Mouse (Mus musculus): Measurements from ENCODE around the gene Tcf15. TPM values are rescaled to one million over a fixed set of nuclear protein-coding genes. Genes with fewer than 3 reads are reported as not detected.

Gene Tcf15
- polyA plus RNA-seq, 1 experiment: 0.56 TPM

DNA sequence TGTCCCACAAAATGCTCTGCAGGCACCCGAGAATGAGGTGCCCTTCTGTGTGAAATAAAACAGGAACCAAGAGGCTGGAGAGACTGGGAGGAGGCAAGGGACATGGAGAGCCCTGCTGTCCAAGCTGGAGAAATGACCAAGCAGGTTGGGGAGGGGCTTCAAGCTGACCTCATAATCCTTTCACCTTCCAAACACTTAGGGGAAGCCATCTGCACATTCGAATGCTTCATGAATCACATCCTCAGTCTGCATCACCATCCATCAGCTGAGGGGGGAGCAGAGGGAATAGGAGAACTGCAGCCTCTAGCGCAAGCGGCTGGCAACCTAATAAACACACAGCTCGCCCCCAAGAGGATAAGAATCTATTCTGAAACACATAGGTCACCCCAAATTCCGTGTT lies 41.0 kb upstream of the Tcf15 start:
- H3K36me3 ChIP-seq (ENCODE audit: control insufficient read depth, insufficient read depth, low read length): no peaks in the 10 kb centered on the region
- 65% methylated on average over 6 of the region's 6 CpGs for WGBS
- no peak overlapping the region for H3K4me3 ChIP-seq (ENCODE audit: extremely low read depth, insufficient read depth, insufficient read length)
- H3K4me1 ChIP-seq (ENCODE audit: control insufficient read depth, insufficient read depth, insufficient read length): peaks cover 9% of the 10 kb centered on the region; the same call in 1 of the 2 replicates
- H3K27ac ChIP-seq (ENCODE audit: insufficient read depth, low read length): no peak overlapping the region
- TF ChIP-seq CTCF (IDR thresholded peaks at IDR 0.05; ENCODE audit: extremely low read depth, insufficient read depth, insufficient read length, insufficient replicate concordance): no peak
- TF ChIP-seq POLR2A (IDR thresholded peaks at IDR 0.05; ENCODE audit: low read depth, low read length): no peak
- H3K27me3 ChIP-seq (ENCODE audit: control insufficient read depth, insufficient read depth, low read length): 0 out of 2 replicates have a peak, but pooled peaks cover 3% of the 10 kb centered on the region
- no peak for DNase-seq (ENCODE audit: low read depth in 1 of 2, low spot score in 2 of 2)

GRCm38 (mm10) chr2:152104711-152105317 lies 38.5 kb upstream of the Tcf15 start:
- DNase-seq (ENCODE audit: low read depth in 1 of 2, low spot score in 2 of 2): no peak
- WGBS: 6% methylated on average over 17 of the region's 17 CpGs
- TF ChIP-seq POLR2A (IDR thresholded peaks at IDR 0.05; ENCODE audit: low read depth, low read length) (no peak), CTCF (IDR thresholded peaks at IDR 0.05; ENCODE audit: extremely low read depth, insufficient read depth, insufficient read length, insufficient replicate concordance) (no peak)
- Histone ChIP-seq H3K36me3 (ENCODE audit: control insufficient read depth, insufficient read depth, low read length) (no peaks in the 10 kb centered on the region), H3K4me3 (ENCODE audit: extremely low read depth, insufficient read depth, insufficient read length) (peak overlapping the region; percentile 50; the same call in 1 of the 2 replicates), H3K27me3 (ENCODE audit: control insufficient read depth, insufficient read depth, low read length) (0 out of 2 replicates have a peak, but pooled peaks cover 3% of the 10 kb centered on the region), H3K4me1 (ENCODE audit: control insufficient read depth, insufficient read depth, insufficient read length) (peaks cover 9% of the 10 kb centered on the region; the same call in 1 of the 2 replicates), H3K27ac (ENCODE audit: insufficient read depth, low read length) (no peak overlapping the region)

- peak in 1 of 2 experiments; percentile 16 for DNase-seq (ENCODE audit: low read depth in 1 of 2, low spot score in 2 of 2)
- H3K4me3 ChIP-seq (ENCODE audit: extremely low read depth, insufficient read depth, insufficient read length): peak within 1 kb of the TSS; percentile 50
- H3K27me3 ChIP-seq (ENCODE audit: control insufficient read depth, insufficient read depth, low read length): 0 out of 2 replicates have a peak, but pooled peaks cover 3% of the 10 kb centered on the region
- H3K36me3 ChIP-seq (ENCODE audit: control insufficient read depth, insufficient read depth, low read length): no peaks in the 10 kb centered on the region
- TF ChIP-seq POLR2A (IDR thresholded peaks at IDR 0.05; ENCODE audit: low read depth, low read length): no peak
- peak; percentile 13; the same call in 1 of the 2 replicates for TF ChIP-seq CTCF (IDR thresholded peaks at IDR 0.05; ENCODE audit: extremely low read depth, insufficient read depth, insufficient read length, insufficient replicate concordance)
- peak within 1 kb of the TSS; percentile 59; the same call in 1 of the 2 replicates for H3K27ac ChIP-seq (ENCODE audit: insufficient read depth, low read length)
- H3K4me1 ChIP-seq (ENCODE audit: control insufficient read depth, insufficient read depth, insufficient read length): peaks cover 9% of the 10 kb centered on the region; the same call in 1 of the 2 replicates
- 2% methylated on average over 84 of the region's 84 CpGs for WGBS
Observed at GRCm38 (mm10) chr2:152105318-152106224, 37.8 kb upstream of the Tcf15 start, which contains the start of gene Srxn1. Gene Srxn1, plus strand, starts transcription at chr2:152105516.

DNA sequence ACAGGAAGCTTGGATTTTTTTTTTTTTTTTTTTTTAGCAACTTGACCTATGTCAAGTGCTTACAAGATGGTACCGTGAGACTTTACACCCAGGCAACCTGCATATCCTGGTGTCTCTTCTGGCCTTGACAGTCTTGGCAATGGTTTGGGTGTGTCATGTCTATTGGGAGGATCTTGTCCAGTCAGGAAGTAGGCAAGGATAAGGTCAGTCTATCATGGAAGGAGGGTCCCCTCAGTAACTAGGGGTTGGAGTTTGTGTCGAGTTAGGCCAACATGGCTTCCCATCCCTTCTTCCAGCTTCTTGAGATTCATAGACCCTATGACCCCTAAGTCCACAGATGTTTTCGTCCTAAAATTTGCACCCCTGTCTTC lies 37.2 kb upstream of the Tcf15 start:
- H3K4me3 ChIP-seq (ENCODE audit: extremely low read depth, insufficient read depth, insufficient read length): no peak overlapping the region
- WGBS: 89% methylated on average over 3 of the region's 3 CpGs
- TF ChIP-seq CTCF (IDR thresholded peaks at IDR 0.05; ENCODE audit: extremely low read depth, insufficient read depth, insufficient read length, insufficient replicate concordance) (no peak), POLR2A (IDR thresholded peaks at IDR 0.05; ENCODE audit: low read depth, low read length) (no peak)
- H3K36me3 ChIP-seq (ENCODE audit: control insufficient read depth, insufficient read depth, low read length): no peaks in the 10 kb centered on the region
- H3K27me3 ChIP-seq (ENCODE audit: control insufficient read depth, insufficient read depth, low read length): 0 out of 2 replicates have a peak, but pooled peaks cover 3% of the 10 kb centered on the region
- H3K4me1 ChIP-seq (ENCODE audit: control insufficient read depth, insufficient read depth, insufficient read length): peaks cover 9% of the 10 kb centered on the region; the same call in 1 of the 2 replicates
- no peak for DNase-seq (ENCODE audit: low read depth in 1 of 2, low spot score in 2 of 2)
- no peak overlapping the region for H3K27ac ChIP-seq (ENCODE audit: insufficient read depth, low read length)

- 96% methylated on average over 10 of the region's 10 CpGs for WGBS
- no peak overlapping the region for H3K27ac ChIP-seq (ENCODE audit: insufficient read depth, low read length)
Observed at GRCm38 (mm10) chr2:152106597-152106996, 36.8 kb upstream of the Tcf15 start.

DNA sequence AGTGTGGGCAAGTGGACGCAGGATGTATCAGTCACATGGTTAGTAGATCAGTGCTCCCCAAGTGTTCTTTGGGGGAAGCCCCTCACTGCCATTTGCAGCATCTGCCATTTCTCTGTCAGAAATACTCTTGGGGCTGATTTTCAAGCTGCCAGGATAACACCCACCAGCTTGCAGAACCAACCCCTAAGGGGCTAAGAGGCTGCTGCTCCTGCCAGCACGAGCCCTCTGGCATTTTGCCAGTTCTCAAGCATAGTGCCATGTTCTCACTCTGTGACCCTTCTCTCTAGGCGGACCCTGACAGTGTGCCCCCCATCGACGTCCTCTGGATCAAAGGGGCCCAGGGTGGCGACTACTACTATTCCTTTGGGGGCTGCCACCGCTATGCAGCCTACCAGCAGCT lies 34.7 kb upstream of the Tcf15 start:
- Histone ChIP-seq H3K4me3 (ENCODE audit: extremely low read depth, insufficient read depth, insufficient read length) (no peak overlapping the region), H3K27me3 (ENCODE audit: control insufficient read depth, insufficient read depth, low read length) (0 out of 2 replicates have a peak, but pooled peaks cover 3% of the 10 kb centered on the region), H3K27ac (ENCODE audit: insufficient read depth, low read length) (no peak overlapping the region), H3K36me3 (ENCODE audit: control insufficient read depth, insufficient read depth, low read length) (no peaks in the 10 kb centered on the region), H3K4me1 (ENCODE audit: control insufficient read depth, insufficient read depth, insufficient read length) (peaks cover 9% of the 10 kb centered on the region; the same call in 1 of the 2 replicates)
- WGBS: 82% methylated on average over 7 of the region's 7 CpGs
- no peak for DNase-seq (ENCODE audit: low read depth in 1 of 2, low spot score in 2 of 2)
- TF ChIP-seq POLR2A (IDR thresholded peaks at IDR 0.05; ENCODE audit: low read depth, low read length) (no peak), CTCF (IDR thresholded peaks at IDR 0.05; ENCODE audit: extremely low read depth, insufficient read depth, insufficient read length, insufficient replicate concordance) (no peak)

More at GRCm38 (mm10) chr2:152106597-152106996, 36.8 kb upstream of the Tcf15 start:
- DNase-seq (ENCODE audit: low read depth in 1 of 2, low spot score in 2 of 2): no peak
- H3K36me3 ChIP-seq (ENCODE audit: control insufficient read depth, insufficient read depth, low read length): no peaks in the 10 kb centered on the region
- no peak overlapping the region for H3K4me3 ChIP-seq (ENCODE audit: extremely low read depth, insufficient read depth, insufficient read length)
- H3K27me3 ChIP-seq (ENCODE audit: control insufficient read depth, insufficient read depth, low read length): 0 out of 2 replicates have a peak, but pooled peaks cover 3% of the 10 kb centered on the region
- TF ChIP-seq CTCF (IDR thresholded peaks at IDR 0.05; ENCODE audit: extremely low read depth, insufficient read depth, insufficient read length, insufficient replicate concordance): no peak
- no peak for TF ChIP-seq POLR2A (IDR thresholded peaks at IDR 0.05; ENCODE audit: low read depth, low read length)
- peaks cover 9% of the 10 kb centered on the region; the same call in 1 of the 2 replicates for H3K4me1 ChIP-seq (ENCODE audit: control insufficient read depth, insufficient read depth, insufficient read length)

All from spleen, adult 2 months (tissue).